Mouse (Mus musculus): Measurements from ENCODE around the gene Htr5a. TPM values are rescaled to one million over a fixed set of nuclear protein-coding genes. Genes with fewer than 3 reads are reported as not detected.

The Htr5a gene
- total RNA-seq (2021), result not detected

DNA sequence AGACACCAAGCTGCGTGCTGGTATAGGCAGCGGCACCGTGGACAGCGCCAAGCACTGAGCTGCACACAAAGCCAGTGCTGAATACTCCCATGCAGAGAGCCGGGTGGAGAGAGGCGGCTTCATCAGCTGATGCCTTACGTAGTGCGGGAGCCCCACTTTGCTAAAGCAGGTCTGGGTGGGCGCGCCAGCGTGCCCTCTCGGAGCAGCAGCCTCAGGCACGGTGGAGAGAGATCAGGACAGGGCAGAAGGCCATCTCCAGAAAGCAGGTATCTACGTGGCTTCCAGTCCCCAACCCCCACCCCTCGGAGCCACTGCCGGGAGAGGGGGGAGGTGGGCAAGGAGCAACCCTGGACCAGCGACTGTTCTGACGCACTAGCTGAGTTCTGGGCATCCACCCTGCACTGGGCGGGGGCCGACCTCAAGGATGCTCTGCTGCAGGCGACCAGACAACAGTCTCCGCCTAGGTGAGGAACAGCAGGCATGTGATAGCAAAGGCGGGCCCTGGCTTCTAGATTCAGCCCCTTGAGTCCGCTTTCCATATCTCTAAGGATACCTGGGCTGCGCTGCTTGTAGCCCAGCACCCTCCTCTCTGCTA is at the start of gene Htr5a:
Gene Htr5a, plus strand, starts transcription at position 449 of the 595 bp plus-strand sequence.
- intact Hi-C loops (cut with DNase I), result no loop called here
- no peak for DNase-seq

DNA sequence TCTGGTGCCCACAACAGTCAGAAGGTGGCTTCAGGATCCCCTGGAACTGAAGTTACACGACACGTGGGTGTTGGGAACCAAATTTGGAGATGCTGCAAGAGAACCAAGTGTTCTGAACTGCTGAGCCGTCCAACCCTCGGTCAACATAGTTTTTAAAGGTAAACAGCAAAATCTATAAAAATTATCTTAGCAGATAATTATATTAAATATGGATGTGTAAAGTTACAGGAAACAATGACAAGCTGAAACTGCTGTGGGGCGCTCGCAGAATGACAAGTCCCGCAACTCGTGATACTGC is 49.8 kb upstream of the Htr5a start:
- intact Hi-C loops (cut with DNase I), result loop anchor here (5.0 kb wide), 2 partner anchors 280 to 300 kb away; partner anchors contain the start of gene Insig1
- no peak for DNase-seq

DNA sequence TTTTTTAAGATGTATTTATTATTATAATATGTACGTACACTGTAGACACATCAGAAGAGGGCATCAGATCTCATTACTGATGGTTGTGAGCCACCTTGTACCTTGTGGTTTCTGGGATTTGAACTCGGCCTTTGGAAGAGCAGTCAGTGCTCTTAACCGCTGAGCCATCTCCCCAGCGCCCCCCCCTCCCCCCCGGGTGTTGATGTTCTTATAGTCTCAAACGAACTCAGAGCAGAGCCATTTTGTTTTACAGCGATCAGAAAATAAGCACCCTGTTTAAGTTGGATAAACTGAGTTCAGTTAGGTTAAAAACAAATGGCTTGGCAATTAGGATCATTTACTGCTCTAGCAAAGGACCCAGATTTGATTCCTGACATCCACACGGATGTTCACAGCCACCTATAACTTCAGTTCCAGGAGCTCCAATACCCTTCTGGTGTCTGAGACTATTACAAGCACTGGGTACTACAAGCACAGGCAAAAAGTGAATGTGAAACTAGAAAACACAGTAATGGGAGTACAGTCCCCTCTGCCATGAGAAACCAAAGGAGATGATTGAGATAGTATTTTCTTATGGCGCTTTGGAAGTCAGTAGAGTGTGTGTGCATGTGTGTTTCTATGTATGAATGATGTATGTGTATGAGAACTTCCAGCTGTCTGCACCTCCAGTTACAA is 49.3 kb upstream of the Htr5a start:
- DNase-seq, result no peak
- intact Hi-C loops (cut with DNase I), result loop anchor here (5.0 kb wide), 2 partner anchors 280 to 300 kb away; partner anchors contain the start of gene Insig1

DNA sequence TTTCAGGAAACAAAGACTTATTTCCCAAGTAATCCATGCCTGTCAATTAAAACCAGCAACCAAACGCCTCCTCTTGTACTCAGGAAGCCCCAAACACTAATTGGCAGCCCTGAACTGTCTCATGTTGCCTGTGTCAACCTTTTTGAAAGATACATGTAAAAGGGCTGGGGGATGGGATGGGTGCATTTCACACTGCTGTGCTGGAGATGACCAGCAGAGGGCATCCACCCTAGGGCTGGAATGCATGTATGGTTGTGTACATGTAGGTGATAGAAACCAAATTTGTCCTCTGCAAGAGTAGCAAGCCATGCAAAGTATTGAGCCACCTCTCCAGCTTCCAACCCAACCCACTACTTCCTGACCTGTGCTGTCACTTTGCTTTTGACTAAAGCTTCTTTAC is 48.0 kb upstream of the Htr5a start:
- peak; percentile 62 to 77 for DNase-seq
- intact Hi-C loops (cut with DNase I), result loop anchor here (5.0 kb wide), 2 partner anchors 278 to 298 kb away; partner anchors contain the start of gene Insig1

DNA sequence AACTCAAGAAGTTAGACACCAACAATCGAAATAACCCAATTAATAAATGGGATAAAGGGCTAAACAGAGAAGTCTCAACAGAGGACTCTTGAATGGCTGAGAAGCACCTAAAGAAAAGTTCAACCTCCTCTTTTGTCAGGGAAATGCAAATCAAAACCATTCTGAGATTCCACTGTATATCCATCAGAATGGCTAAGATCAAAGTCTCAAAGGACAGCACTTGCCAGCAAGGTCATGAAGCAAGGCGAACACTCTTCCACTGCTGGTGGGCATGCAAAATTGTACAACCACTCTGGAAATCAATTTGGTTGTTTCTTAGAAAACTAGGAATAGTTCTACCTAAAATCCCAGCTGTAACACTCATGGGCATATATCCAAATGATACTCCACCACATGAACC is 27.7 kb upstream of the Htr5a start:
- intact Hi-C loops (cut with DNase I), result no loop called here
- no peak for DNase-seq

DNA sequence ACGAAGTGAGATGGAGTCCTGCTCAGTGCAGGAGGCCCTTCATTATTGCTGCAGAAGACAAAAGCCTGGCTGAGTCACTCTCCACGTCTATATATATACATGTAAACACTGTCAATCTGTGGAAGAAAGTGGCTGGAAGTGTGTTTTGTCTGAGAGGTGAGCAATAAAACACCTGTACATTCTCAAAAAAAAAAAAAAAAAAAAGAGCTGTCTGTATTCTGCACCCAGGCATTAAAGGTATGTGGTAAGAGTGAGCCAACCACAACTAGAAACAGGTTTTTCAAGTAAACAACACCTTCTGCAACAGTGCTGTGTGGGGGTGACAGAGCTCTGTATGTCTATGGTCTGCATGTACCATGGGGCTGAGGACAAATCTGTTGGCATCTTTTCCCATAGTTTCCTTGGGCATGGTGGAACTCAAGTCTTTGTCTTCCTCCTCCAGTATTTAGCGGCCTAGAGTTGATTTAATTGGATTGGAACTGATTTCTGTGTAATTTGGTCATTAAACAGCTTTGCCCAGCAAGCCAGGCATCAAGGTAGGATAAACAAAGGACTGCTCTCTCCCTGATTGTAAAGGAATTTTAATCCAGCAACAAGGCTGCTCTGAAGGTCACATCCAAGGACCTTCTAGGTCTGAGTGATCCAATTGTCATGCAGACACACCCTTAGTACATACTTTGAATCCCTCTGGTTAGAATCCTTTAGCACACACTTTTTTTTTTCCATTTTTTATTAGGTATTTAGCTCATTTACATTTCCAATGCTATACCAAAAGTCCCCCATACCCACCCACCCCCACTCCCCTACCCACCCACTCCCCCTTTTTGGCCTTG is 22.9 kb upstream of the Htr5a start:
- no peak for DNase-seq
- intact Hi-C loops (cut with DNase I), result no loop called here

DNA sequence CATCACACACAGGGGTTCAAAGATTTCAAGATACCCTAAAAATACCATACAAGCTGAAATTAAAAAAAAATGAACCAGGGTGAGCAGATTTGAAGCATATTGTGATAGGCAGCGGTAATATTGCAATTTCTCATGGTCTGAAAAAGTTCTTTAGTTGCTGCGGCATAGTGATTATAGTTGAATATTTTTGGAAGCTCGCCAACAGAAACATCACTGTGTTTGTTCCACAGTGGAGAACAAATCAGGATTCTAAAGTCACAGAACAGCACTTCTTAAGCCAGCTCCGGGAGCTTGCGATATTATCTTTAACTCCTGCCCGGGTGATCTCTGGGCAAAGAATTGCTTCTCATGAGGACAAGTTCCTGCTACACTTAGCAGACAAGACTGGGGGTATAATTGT is 20.8 kb upstream of the Htr5a start:
- no peak for DNase-seq
- intact Hi-C loops (cut with DNase I), result no loop called here

DNA sequence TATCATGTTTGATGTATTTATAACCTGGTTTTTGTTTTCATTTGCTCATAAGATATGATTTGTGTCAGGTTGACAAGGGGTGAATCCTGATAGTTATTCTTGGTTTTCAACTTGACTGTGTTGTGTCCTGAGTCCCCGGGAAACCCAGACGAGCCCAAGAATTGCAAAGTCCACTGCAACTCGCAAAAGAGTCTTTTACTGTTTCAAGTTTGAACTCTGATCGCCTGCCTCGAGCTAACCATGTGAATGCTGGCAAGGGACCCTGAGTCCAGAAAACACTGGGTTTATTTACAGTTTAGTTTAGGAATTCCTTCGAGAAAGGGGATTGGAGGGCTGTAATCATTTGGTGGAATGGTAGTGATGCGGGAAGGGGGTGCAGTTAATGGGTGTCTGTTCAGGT is 14.0 kb upstream of the Htr5a start:
- intact Hi-C loops (cut with DNase I), result no loop called here
- DNase-seq, result no peak

DNA sequence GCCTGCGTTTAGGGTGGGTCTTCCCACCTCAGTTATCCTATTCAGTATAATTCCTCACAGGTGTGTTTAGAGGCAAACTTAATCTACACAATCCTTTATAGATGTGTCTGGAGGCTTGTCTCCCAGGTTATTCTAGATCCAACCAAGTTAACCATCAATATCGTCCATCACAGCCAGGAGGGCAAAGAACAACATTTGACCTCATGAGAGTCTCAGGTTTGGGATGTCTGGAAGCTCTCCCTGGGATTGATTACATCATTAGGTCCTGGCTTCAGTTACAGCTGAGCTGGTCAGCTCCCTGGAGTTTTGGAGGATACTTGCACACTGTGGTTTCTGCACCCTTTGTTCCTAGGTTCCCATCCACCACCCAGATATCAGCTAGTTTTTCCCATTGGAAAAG is 6.9 kb upstream of the Htr5a start:
- intact Hi-C loops (cut with DNase I), result no loop called here

DNA sequence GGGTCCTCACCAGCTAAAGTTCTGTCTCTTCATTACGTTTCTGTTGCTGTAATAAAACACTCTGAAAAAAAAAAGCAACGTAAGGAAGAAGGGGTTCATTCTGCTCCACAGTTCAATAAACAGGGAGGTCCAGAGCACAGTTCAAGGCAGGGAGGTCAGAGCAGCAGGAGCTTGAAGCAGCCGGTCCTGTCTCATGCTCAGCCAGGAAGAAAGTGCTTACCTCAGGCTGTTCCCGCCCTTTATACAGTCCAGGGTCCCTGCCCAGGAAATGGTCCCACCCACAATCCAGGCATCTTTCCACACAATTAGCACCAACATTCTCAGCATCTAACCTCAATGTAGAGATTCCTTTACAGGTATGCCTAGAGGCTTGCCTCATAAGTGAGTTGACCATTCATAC is 3.9 kb upstream of the Htr5a start:
- no peak for DNase-seq

More for the DNA sequence above, 6.9 kb upstream of the Htr5a start:
- no peak for DNase-seq

DNA sequence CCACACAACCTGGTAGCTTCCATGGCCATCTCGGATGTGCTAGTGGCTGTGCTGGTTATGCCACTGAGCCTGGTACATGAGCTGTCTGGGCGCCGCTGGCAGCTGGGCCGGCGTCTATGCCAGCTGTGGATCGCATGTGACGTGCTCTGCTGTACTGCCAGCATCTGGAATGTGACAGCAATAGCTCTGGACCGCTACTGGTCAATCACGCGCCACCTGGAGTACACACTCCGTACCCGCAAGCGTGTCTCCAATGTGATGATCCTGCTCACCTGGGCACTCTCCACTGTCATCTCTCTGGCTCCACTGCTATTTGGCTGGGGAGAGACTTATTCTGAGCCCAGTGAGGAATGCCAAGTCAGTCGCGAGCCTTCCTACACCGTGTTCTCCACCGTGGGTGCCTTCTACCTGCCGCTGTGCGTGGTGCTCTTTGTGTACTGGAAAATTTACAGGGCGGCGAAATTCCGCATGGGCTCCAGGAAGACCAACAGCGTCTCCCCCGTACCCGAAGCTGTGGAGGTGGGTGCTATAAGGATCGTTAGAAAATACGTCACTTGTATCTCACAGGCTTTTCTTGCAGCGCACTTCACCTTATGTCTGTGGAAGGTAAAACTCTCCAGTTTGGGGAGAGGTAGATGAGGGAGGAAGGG is 847 bp downstream of the Htr5a start:
- intact Hi-C loops (cut with DNase I), result no loop called here
- no peak for DNase-seq

More for the DNA sequence above, 3.9 kb upstream of the Htr5a start:
- intact Hi-C loops (cut with DNase I), result no loop called here

DNA sequence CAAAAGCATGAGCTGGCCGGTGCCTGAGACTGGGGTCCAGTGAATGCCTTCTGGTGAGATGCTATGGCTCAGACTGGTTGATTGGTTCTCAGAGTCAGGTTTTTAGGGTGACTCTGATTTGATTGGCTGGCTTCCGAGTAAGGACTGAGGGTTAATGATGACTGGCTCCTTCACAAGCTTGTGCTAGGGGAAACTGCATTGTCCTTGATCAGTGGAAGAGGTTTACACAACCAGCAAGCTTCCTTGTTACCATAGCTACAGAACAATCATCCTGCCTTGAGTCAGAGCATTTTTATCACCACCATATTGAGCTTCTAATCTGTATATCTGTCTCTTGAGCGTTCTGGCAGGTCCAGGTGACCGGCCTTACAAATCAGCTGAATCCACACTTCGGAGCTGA is 5.0 kb downstream of the Htr5a start:
- no peak for DNase-seq
- intact Hi-C loops (cut with DNase I), result no loop called here

DNA sequence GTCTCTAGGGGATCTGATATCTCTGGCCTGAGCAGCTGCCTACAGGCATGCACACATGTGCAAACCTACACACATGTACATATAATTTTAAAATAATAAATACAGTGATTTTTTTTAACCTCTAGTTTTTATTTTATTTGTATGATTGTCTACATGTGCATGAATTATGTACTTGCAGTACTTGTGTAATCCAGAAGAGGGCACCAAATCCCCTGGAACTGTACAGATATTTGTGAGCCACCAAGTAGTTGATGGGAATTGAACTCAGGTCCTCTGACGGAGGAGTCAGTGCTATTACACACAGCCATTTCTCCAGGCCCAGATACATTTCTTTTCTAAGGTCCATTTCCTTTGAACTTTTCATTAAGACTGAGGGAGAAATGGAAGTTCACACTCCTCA is 12.3 kb downstream of the Htr5a start:
- intact Hi-C loops (cut with DNase I), result loop anchor here (2.0 kb wide), 1 partner anchor 241 kb away; no protein-coding TSS in a partner anchor
- peak in 1 of 2 experiments; percentile 5 for DNase-seq

DNA sequence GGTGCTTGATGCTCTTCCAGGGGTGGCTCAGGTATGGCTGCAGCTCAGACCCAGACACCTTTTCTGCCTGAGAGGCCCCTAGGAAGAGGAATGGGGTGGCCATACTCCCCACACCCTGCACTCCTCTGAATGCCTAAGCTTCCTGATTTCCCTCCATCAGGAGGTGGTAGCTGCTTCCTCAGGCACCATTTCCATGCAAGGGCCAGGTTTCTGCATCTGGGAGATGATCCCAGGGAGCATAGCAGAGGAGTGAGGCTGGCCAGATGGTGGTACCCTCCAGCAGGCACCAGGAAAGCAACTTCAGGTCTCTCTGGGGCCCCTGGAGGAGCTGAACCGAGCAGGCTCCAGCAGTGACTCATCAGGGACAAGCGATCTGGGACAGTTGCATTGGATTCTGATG is 13.8 kb downstream of the Htr5a start:
- DNase-seq, result no peak
- intact Hi-C loops (cut with DNase I), result loop anchor here (2.0 kb wide), 1 partner anchor 239 kb away; no protein-coding TSS in a partner anchor

DNA sequence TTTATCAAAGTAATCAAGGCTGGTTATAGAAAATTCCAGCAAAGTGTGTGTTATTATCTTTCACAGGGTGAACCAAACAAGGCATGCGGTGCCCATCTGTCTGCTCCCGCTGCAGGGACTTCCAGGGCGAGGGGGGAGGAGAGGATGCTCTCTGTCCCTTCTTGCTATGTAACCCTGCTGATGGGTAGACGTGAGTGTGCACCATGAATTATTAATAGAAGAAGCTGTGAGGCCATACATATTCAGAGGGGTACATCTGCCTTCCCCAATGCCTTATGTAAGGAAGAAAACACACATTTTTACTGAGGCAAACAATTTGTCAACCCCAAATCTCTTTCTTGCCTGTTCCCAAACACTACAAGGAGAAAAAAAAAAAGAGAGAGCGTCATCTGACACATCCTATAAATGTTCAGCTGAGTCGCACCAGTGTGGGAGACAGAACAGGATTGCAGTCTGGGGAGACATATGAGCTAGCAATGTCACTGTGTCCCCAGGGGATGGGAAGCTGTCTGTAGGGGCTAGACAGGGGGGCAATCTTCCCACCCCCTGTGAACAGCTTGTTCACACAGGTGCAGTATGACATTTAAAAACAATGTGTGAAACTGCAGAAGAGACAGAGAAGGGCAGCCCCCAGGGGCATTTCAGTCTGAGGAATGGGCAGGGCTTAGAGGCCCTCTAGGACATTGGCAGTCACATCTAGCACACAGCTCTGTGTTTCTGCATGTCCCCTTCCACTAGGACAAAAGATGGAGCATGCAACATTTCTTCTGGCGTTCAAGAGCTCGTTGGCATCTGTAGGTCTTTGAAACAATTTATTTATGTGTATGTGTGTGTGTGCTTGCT is 31.5 kb downstream of the Htr5a start:
- DNase-seq, result no peak
- intact Hi-C loops (cut with DNase I), result no loop called here

DNA sequence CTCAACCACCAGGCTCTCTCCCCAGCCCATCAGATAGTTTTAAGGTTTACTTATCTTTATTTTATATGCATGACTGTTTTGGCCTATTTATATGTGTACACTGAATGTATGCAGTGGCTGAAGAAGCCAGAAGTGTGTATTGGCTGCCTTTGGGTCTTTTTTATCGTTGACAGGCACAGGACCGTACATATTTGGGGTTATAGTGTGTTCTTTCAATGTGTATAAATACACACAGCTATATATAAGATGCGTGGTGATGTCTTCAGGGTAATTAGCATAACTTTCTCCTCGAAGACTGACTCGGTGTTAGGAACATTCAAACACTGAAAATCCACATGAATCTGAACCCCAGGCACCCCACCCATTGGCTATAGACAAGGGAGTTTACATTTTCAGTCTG is 32.3 kb downstream of the Htr5a start:
- no peak for DNase-seq
- intact Hi-C loops (cut with DNase I), result no loop called here

DNA sequence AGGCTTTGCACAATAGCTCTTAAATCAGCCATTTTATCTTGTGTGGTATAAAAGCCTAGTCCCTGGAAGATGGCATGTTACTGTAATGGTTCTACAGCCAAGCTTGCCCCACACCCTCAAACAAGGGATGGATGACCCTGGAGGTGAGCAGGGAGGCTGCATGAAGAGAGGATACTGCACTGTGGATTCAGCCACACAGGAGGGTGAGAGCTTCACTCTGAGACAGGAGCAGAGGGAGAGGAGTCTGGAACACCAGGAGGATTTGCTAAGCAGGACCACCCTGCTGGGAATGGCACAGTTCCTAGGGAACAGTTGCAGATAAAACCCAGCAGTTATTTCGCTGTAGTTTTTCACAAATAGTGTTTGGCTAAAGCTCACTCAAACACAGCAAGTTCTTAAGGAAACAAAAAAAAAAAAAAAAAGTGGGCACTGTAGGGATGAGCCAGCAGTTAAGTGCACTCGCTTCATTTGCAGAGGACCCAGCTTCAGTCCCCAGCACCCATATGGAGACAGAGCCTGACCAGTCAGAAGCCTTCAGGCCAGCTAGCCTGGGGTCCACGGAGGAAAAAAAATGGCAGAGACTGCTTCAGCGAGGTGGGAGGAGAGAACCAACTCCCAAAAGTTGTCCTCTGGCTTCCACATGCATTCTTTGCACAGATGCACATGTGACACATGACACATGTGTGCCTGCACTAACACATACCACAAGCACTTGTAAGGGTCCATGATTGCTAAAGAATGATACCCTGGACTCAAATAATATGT is 33.6 kb downstream of the Htr5a start:
- intact Hi-C loops (cut with DNase I), result no loop called here
- DNase-seq, result no peak

DNA sequence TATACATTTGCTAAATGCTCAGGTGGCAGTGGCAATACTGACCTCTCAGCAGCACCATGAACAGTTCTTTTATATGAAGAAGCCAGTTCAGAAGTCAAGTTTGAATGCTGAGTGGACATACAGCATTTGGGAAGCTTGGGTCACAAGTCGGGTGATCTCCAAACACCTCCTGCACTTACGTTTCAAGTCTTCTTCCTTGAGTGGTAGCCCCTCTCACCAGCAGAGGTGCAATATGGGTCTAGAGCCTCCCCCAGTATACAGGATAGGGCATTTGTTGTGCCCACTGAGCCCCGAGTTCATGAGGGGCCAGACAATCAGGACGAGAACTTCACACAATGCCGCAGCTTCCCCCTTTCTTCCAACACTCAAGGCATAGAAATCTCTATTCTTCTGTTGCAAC is 36.4 kb downstream of the Htr5a start:
- DNase-seq, result no peak
- intact Hi-C loops (cut with DNase I), result no loop called here

DNA sequence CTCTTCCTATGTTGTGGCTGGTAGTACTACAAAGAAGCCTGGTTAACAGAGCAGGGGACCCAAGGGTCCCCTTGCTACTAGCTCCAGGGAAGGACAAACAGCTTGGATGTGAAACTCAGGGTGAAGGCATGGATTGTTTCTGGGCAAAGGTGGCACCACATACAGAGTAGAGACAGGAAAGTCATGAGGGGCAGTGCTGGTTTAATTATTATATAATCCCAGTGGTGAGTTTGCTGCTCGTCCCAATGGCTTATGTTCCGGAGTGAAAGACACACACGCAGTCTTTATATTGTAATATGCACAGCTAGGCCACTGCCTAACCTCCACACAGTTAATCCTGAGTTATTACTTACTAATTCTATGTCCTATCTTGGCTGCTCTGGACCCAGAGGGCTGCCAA is 37.8 kb downstream of the Htr5a start:
- intact Hi-C loops (cut with DNase I), result no loop called here
- no peak for DNase-seq

Data from heart, postnatal 36 days (tissue).